Mouse (Mus musculus): ENCODE measurements around the gene Ezh1.

GRCm38 (mm10) chr11:101155728-101156371, 70.4 kb downstream of the Ezh1 start, which contains the start of gene Tubg2:
- TF ChIP-seq CTCF (IDR thresholded peaks at IDR 0.05; ENCODE audit: low read depth, low read length) (no peak), POLR2A (IDR thresholded peaks at IDR 0.05; ENCODE audit: insufficient read depth, low read length) (no peak), EP300 (IDR thresholded peaks at IDR 0.05; ENCODE audit: insufficient read depth, low read depth, low read length) (peak; percentile 39; the same call in 1 of the 2 replicates)

Measured in ES-Bruce4 (cell line).